Mouse (Mus musculus): Measurements from ENCODE around the gene Fam53b.

Gene Fam53b

DNA sequence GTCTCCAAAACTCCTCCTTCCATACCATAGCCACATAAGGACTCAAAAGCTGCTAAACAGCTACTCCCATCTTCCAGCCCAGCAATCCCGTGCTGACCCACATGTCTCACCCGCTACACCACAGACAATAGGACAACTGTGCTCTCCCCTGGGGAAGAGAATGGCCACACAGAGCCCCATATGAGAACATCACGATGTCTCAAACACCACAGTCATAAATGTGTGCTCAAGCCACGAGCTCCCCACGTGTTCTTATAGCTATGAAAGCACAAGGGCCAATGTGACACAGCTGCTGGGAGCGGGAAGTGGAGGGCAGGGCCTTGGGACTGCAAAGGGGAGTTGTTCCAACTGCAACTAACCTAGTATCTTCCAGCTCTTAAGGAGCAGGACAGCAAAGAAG lies 20.2 kb downstream of the Fam53b start:
- in situ Hi-C loops (cut with MseI, MboI), result no loop called here

DNA sequence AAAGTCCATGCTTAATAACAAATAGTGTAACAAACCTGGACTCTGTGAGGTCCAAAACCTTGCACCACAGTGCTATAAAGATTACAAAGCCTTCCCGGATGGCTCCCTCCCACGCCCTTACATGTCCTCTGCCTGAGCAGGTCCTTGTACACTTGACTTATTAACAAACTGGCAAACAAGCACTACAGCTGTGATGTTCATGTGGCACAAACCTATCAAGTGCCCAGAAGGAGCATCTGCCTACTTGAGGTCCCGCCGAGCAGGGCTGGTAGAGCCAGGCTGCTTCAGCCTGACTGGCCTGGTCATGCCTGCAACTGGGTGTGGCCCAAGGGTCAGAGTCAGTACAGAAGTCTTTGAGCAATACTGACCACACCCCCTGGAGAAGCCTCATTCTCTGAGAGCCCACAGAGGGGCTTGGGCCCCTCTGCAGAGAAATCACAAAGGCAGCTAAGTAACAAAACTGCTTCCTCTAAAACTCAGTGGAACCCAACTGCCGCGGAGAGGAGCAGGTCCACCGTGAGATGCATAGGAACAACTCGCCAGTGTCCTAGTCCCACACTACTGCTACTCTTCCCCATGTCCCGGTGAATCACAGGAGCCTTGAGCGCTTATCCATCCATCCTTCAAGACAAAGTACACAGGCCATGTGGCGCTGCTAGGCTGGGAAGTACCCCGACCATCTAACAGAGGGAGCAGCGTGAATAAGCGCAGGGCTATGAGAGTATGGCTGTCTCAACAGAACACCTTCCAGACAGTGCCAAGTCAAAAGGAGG lies 23.1 kb downstream of the Fam53b start:
- in situ Hi-C loops (cut with MseI, MboI), result no loop called here

- in situ Hi-C loops (cut with MseI, MboI), result no loop called here
Observed at GRCm38 (mm10) chr7:132788826-132789225, 24.9 kb downstream of the Fam53b start.

DNA sequence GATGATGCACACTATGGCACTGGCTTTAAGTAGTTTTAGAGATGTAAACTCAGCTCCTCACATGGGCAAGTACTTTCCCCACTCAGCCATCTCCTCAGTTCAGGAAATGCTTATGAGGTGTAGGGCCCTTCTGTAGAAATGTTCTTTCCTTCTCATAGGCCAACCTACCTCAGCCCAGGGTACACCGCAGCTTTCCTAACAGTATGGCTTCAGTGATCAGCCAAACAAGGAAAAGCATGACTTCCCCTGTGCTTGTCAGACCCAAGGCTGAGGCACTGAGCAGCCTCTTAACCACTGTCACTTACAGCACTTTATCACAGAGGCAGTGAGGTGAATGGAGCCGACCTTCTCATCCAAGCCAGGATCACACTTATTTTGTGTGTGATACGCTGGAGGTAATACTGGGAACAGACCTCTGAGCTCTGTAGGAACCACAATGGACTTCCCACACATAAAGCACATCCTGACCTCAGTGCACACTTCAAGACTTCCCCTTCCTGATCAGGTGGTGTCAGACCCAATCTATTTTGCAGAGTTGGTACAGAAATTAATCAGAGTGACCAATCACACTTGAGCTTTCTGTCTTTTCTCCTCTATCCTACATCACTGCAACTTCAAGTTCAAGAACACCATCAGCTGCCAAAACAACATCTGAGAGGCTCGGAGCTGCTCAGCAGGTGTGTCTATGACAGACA lies 26.0 kb downstream of the Fam53b start:
- in situ Hi-C loops (cut with MseI, MboI), result no loop called here

- in situ Hi-C loops (cut with MseI, MboI), result no loop called here
Observed at GRCm38 (mm10) chr7:132787022-132787421, 26.7 kb downstream of the Fam53b start.

- in situ Hi-C loops (cut with MseI, MboI), result no loop called here
Observed at GRCm38 (mm10) chr7:132786522-132786921, 27.2 kb downstream of the Fam53b start.

GRCm38 (mm10) chr7:132786011-132786410 lies 27.7 kb downstream of the Fam53b start:
- in situ Hi-C loops (cut with MseI, MboI), result no loop called here

DNA sequence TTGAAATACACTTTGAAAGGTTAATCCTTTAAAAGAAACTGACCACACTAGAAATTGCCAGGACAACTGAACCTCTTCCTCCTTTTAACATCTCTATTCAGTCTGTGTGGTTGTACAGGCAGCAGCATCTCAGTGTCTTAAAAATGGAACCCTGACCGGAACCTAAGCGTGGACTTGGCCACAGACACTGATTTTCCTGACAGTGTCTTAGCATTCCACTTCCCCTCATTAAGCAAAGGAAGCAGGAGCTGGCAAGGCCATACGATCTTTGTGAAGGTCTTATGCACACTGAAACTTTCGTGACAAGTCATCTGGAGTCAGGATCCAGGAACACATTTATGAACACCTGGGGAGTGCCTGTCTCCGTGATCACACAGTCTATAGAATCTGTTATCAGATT lies 29.6 kb downstream of the Fam53b start:
- in situ Hi-C loops (cut with MseI, MboI), result no loop called here

GRCm38 (mm10) chr7:132781850-132782249 lies 31.8 kb downstream of the Fam53b start:
- in situ Hi-C loops (cut with MseI, MboI), result no loop called here

DNA sequence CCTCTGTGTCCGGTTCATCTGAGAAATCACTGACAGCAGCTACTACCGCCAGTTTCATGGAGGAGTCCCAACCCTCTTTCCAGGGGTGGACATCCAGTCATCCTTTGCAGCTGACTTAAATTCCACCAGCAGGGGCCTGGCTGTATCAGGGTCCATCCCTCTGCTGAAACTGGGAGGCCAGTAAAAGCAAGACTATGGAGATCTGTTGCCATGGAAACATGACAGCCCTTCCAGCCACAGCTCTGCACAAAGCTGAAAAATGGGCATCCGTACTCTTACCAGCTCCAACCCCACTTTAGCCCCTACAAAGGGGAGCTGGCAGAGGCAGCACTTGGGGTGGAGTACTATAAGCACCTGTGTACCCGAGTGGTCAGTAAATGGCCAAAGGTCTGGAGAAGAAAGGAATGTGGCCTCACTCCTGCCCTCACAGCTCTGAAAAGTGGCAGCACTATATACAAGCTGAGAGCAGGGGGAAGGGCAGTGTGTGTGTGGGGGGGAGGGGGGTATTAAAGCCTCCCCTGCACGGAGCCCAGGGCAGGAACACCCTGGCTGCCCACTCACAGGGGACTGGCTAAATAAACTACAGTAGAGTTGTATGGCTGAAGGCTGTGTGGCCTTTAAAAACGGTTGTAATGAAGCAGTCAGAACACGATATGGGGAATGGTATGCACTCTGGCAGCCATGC lies 32.4 kb downstream of the Fam53b start:
- in situ Hi-C loops (cut with MseI, MboI), result no loop called here

GRCm38 (mm10) chr7:132780611-132781010 lies 33.1 kb downstream of the Fam53b start:
- in situ Hi-C loops (cut with MseI, MboI), result no loop called here

DNA sequence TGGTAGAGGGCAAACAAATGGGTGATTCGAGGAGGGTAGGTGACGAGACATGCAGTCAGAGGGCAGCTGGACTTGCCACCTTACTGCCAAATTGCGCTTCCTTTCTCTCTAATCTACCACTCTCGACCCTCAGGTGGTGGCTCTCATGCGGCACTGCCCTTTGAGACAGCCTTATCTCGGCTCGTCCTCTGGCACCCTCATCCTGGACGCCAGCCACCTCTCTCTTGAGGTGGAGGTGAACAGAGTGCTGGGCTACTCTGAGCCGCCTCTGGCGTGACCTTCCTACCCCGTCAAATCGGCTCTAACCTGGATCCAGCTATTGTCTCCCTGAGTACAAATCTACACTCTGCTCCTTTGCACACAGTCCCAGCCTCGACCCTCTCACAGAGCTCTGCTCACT lies 35.1 kb downstream of the Fam53b start:
- in situ Hi-C loops (cut with MseI, MboI), result no loop called here

GRCm38 (mm10) chr7:132777728-132778453 lies 35.8 kb downstream of the Fam53b start:
- in situ Hi-C loops (cut with MseI, MboI), result no loop called here

DNA sequence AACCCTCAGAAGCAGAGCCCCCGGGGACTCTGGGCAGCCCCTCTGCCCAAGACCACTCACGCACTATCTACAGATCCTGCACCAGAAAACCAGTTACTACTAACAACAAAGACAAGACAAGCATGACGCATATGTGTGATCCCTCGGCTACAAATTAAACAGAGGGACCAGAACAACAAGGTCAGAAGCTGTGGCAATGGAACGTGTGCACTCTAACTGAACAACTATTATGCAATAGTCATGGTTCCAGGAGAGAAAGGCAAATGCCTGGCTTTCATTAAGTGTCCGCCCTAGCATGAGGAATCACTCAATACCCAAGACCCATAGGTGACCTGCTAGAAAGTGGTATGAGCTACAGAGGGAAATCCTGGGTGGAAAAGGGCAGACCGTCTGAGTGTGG lies 36.6 kb downstream of the Fam53b start:
- in situ Hi-C loops (cut with MseI, MboI), result no loop called here

GRCm38 (mm10) chr7:132776338-132777111 lies 37.2 kb downstream of the Fam53b start:
- in situ Hi-C loops (cut with MseI, MboI), result no loop called here

DNA sequence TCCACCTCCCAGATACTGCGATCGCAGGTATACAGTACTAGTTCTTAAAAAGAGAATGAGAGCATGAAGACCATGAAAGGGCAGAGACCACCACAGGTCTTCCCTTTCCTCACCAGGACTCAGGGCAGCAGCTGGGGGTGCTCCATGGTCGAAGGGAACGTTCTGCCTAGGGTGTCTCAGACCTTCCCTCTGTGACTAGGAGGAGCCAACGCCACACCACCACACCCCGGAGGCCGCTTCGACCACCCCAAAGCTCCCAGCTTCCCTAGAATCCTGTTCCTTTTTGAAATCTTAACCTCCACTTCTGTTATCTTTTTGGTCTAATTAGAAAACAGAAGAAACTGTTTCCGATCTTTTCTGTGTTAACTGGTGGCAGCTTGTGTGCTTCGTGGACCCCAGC lies 37.8 kb downstream of the Fam53b start:
- in situ Hi-C loops (cut with MseI, MboI), result no loop called here

GRCm38 (mm10) chr7:132775333-132775732 lies 38.4 kb downstream of the Fam53b start:
- in situ Hi-C loops (cut with MseI, MboI), result no loop called here

DNA sequence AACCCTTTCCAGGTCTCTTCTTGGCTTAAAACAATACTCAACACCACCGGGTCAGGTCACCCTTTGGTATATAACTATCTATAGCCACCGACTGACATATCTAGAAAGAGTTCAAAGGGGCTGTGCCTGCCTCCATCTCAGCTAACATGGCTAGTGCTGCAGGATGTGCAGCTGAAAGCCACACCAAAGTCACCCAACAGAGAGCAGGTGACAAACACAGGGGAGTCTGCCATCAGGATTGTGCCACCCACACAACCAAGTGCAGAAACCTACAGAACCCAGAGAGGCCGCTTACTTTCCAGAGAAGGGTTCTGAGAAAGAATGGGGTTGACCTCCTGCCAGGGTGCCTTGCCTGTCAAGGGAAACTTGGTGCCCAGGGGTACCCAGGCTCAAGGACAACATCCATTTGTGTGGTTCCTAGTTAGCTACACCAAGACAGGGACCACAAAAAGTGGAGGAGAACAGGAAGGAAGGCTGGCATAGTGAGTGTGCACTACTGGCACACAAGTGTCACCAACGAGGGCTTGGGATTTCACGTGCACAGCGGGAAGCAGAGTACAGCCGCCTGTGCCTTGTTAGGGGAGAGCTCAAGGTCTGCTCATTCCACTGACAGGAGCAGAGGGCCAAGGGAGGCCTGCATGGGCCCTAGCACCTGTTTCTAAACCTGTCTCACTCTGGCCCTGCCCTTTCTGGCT lies 40.5 kb downstream of the Fam53b start:
- in situ Hi-C loops (cut with MseI, MboI), result no loop called here

- in situ Hi-C loops (cut with MseI, MboI), result no loop called here
Observed at GRCm38 (mm10) chr7:132772440-132772839, 41.2 kb downstream of the Fam53b start.

- in situ Hi-C loops (cut with MseI, MboI), result no loop called here
Observed at GRCm38 (mm10) chr7:132768498-132769344, 45.0 kb downstream of the Fam53b start.
